21 mouse cellular contexts compared by ENCODE assay signal in genomic region chr13:23916132-23916531, GRCm38 (mm10). TPM values are rescaled to one million over a fixed set of nuclear protein-coding genes. Genes with fewer than 3 reads are reported as not detected.
DNase-seq lines count a peak whose midpoint lies in the region; ATAC-seq lines count a peak whose summit lies in the region.
"Had no signal": no experiment of that assay in that cellular context is flagged by ENCODE, and none has a peak within 500 bp of the region (broad histone marks: within the 10 kb centered on the region; RNA-seq: fewer than 3 reads in every experiment).

No protein-coding gene starts in this region.

- DNase-seq in embryo, embryonic 10 days (ENCODE audit: low spot score), result peak; percentile 15
- DNase-seq in embryo, embryonic 9.5 days (ENCODE audit: extremely low spot score), result no peak
- DNase-seq in heart, postnatal 14 days, result no peak
- peak; percentile 62 for DNase-seq in adrenal gland, adult 8-10 months
- peak; percentile 14 for DNase-seq in gastrocnemius, postnatal 25 days
- no peak for DNase-seq in retina, embryonic 14.5 days (ENCODE audit: low spot score)
- DNase-seq in spleen, postnatal 4 days (ENCODE audit: low spot score in 2 of 2), result no peak
- DNase-seq: cerebellum, adult 11 months; kidney, adult 2 months; lung, adult 18-20 months; lung, postnatal 4 days had no signal

- H3K4me2 ChIP-seq in heart, embryonic 16.5 days (ENCODE audit: low read depth, low read length), result no peak overlapping the region
- H3K4me2 ChIP-seq: limb, embryonic 15.5 days; midbrain, embryonic 15.5 days; neural tube, embryonic 12.5 days had no signal

- peaks cover 30% of the 10 kb centered on the region for H3K4me1 ChIP-seq in heart, embryonic 16.5 days (ENCODE audit: control insufficient read depth, insufficient read depth, low read length)
- H3K4me1 ChIP-seq: limb, embryonic 15.5 days; midbrain, embryonic 15.5 days had no signal

- H3K27me3 ChIP-seq in heart, embryonic 16.5 days (ENCODE audit: control insufficient read depth, insufficient read depth, low read length), result no peaks in the 10 kb centered on the region
- H3K27me3 ChIP-seq: limb, embryonic 15.5 days; midbrain, embryonic 15.5 days; neural tube, embryonic 12.5 days had no signal

- WGBS in heart, embryonic 16.5 days, result 39% methylated on average over 1 of the region's 1 CpGs

- intact Hi-C loops in heart, postnatal 14 days (cut with DNase I), result no loop called here

- H3K9ac ChIP-seq in heart, embryonic 16.5 days (ENCODE audit: low read length), result no peak overlapping the region
- H3K9ac ChIP-seq: limb, embryonic 15.5 days; midbrain, embryonic 15.5 days; neural tube, embryonic 12.5 days had no signal

- no peaks in the 10 kb centered on the region for H3K36me3 ChIP-seq in heart, embryonic 16.5 days (ENCODE audit: control insufficient read depth, insufficient read depth)
- H3K36me3 ChIP-seq: limb, embryonic 15.5 days; midbrain, embryonic 15.5 days; neural tube, embryonic 12.5 days had no signal

- H3K9me3 ChIP-seq in heart, embryonic 16.5 days (replicated peaks; ENCODE audit: control insufficient read depth, low read length), result no peaks in the 10 kb centered on the region
- H3K9me3 ChIP-seq: limb, embryonic 15.5 days; midbrain, embryonic 15.5 days; neural tube, embryonic 12.5 days had no signal

- H3K4me3 ChIP-seq in heart, embryonic 16.5 days (ENCODE audit: low read length), result no peak overlapping the region
- H3K4me3 ChIP-seq: erythroblast, embryonic 14.5 days; limb, embryonic 15.5 days; midbrain, embryonic 15.5 days; neural tube, embryonic 12.5 days had no signal

- ATAC-seq in heart, embryonic 16.5 days (replicated peaks; ENCODE audit: extremely low read depth, insufficient read depth, low FRiP score), result 0 out of 2 replicates have a peak, but pooled peaks have one; percentile 41
- ATAC-seq: midbrain, embryonic 15.5 days had no signal

- H3K27ac ChIP-seq in heart, embryonic 16.5 days (ENCODE audit: low read length), result no peak overlapping the region; the same call in 1 of the 2 replicates
- H3K27ac ChIP-seq: limb, embryonic 15.5 days; midbrain, embryonic 15.5 days; neural tube, embryonic 12.5 days had no signal

RNA-seq across cellular contexts. Expression of gene Slc17a4, which starts 1.3 kb away (rescaled TPM):
- polyA plus RNA-seq in heart, embryonic 16.5 days (2015; fragmentation: Nextera tagmentation; extraction: Ambion mirVana), result 0.09 TPM in 1 of 2 replicates, not detected in the other
- not detected for total RNA-seq in heart, postnatal 14 days (2021)
- under 1 TPM in 3 of 4 experiments, not detected in 1; 0.13 to 0.38 (median 0.15) TPM for total RNA-seq in adrenal gland, adult 8-10 months (2022)
- total RNA-seq in gastrocnemius, postnatal 25 days (2021), result not detected
- total RNA-seq: layer of hippocampus, adult 8-10 months; left cerebral cortex, postnatal 10 days had no signal
- polyA plus RNA-seq: erythroblast, embryonic 14.5 days; hindbrain, embryonic 11.5 days; limb, embryonic 15.5 days; midbrain, embryonic 15.5 days; testis, adult 2 months had no signal

RNA-seq across cellular contexts. Expression of gene Hist1h2ba, which starts 17.8 kb away (rescaled TPM):
- not detected in 2 replicates for polyA plus RNA-seq in heart, embryonic 16.5 days (2015; fragmentation: Nextera tagmentation; extraction: Ambion mirVana)
- total RNA-seq in heart, postnatal 14 days (2021), result not detected
- not detected for total RNA-seq in adrenal gland, adult 8-10 months (2022)
- not detected for total RNA-seq in gastrocnemius, postnatal 25 days (2021)
- total RNA-seq: layer of hippocampus, adult 8-10 months; left cerebral cortex, postnatal 10 days had no signal
- polyA plus RNA-seq: erythroblast, embryonic 14.5 days; hindbrain, embryonic 11.5 days; limb, embryonic 15.5 days; midbrain, embryonic 15.5 days; neural tube, embryonic 12.5 days; spleen, adult 2 months had no signal

RNA-seq across cellular contexts. Expression of gene Hist1h2aa, which starts 18.1 kb away (rescaled TPM):
- polyA plus RNA-seq in heart, embryonic 16.5 days (2015; fragmentation: Nextera tagmentation; extraction: Ambion mirVana), result not detected in 2 replicates
- total RNA-seq in heart, postnatal 14 days (2021), result not detected
- total RNA-seq in adrenal gland, adult 8-10 months (2022), result not detected
- total RNA-seq in gastrocnemius, postnatal 25 days (2021), result not detected
- total RNA-seq: layer of hippocampus, adult 8-10 months; left cerebral cortex, postnatal 10 days had no signal
- polyA plus RNA-seq: erythroblast, embryonic 14.5 days; hindbrain, embryonic 11.5 days; kidney, adult 2 months; limb, embryonic 15.5 days; midbrain, embryonic 15.5 days; neural tube, embryonic 12.5 days; spleen, adult 2 months had no signal

RNA-seq across cellular contexts. Expression of gene Slc17a1, which starts 48.6 kb away (rescaled TPM):
- polyA plus RNA-seq in heart, embryonic 16.5 days (2015; fragmentation: Nextera tagmentation; extraction: Ambion mirVana), result not detected in 2 replicates
- total RNA-seq in heart, postnatal 14 days (2021), result not detected
- not detected for total RNA-seq in adrenal gland, adult 8-10 months (2022)
- total RNA-seq in gastrocnemius, postnatal 25 days (2021), result not detected
- total RNA-seq: layer of hippocampus, adult 8-10 months; left cerebral cortex, postnatal 10 days had no signal
- polyA plus RNA-seq: erythroblast, embryonic 14.5 days; hindbrain, embryonic 11.5 days; limb, embryonic 15.5 days; midbrain, embryonic 15.5 days; neural tube, embryonic 12.5 days had no signal

Comparison
In these comparisons a context has a peak if more than half of its experiments do, and no peak if none do; other contexts are left out.
1. DNase-seq: peak in embryo, embryonic 10 days (single experiment), adrenal gland, adult 8-10 months (single experiment) and gastrocnemius, postnatal 25 days (single experiment); none in embryo, embryonic 9.5 days (single experiment), heart, postnatal 14 days (0 of 2), retina, embryonic 14.5 days (single experiment) and spleen, postnatal 4 days (0 of 2).